Mouse (Mus musculus): ENCODE data around the gene Cxcl14. TPM values are rescaled to one million over a fixed set of nuclear protein-coding genes. Genes with fewer than 3 reads are reported as not detected.
A peak's percentile ranks its signal among the peaks of the same experiment; 100 is the strongest.

Gene Cxcl14
- polyA plus RNA-seq, 1 experiment from 2014 or later = 72.3 TPM

DNA sequence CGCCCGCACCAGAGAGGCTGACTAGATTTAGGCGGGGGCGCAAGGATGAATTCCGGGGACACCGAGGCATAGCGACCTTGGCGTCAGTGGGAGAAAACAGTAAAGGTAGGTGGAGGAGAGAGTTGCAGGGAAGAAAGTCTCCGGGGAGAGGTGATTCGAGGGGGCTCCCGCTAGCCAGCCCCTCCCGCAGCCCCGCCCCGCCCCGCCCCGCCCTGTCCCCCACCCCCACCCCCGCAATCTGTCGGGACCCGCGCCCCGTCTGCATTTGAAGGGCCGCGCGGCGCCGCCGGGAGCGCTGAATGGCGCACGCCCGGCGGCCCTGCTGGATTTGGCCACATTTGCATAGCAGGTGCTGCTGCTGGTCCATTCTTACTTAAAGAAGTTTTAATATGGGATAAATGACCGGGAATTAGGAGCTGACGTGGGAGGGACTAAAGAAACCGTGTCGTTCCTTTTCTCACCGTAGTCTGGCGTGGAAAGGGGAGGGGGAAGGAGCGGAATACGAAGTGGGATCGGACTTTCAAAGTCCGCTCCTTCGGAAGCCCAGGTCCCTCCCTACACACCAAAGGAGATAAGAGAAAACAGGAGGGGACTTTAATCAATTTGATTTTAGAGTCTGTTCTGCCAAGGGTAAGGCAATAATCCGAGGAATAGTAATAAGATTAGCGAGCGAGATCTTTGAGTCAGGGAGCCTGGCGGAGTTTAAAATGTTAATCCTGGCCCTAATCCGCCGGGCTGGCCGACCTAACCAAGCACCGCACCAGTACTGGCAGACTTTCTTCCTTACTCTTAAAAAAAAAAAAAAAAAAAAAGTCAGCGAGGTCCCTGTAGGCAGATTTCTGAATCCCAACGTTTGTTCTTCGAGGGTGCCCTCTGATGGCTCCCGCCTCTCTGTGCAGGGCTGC, 37.1 kb downstream of the Cxcl14 start:
- peaks cover 43% of the 10 kb centered on the region for H3K4me1 ChIP-seq
- H3K27ac ChIP-seq = peak overlapping the region; percentile 60
- peak overlapping the region; percentile 56; the same call in 1 of the 2 replicates for H3K9ac ChIP-seq
- H3K27me3 ChIP-seq = peaks cover 96% of the 10 kb centered on the region
- no peaks in the 10 kb centered on the region for H3K36me3 ChIP-seq
- H3K9me3 ChIP-seq (replicated peaks) = no peaks in the 10 kb centered on the region
- peak; percentile 20; the same call in 1 of the 2 replicates for ATAC-seq (ENCODE audit: low FRiP score)
- peak overlapping the region; percentile 32 for H3K4me3 ChIP-seq
- peak overlapping the region; percentile 61 for H3K4me2 ChIP-seq (replicated peaks)
- WGBS = under 1% methylated on average over 55 of the region's 55 CpGs

- H3K9ac ChIP-seq = peak overlapping the region; percentile 56
- H3K4me2 ChIP-seq (replicated peaks) = peak overlapping the region; percentile 61
- WGBS = under 1% methylated on average over 52 of the region's 52 CpGs
- H3K4me1 ChIP-seq = peaks cover 44% of the 10 kb centered on the region
- H3K36me3 ChIP-seq = no peaks in the 10 kb centered on the region
- H3K4me3 ChIP-seq = peak overlapping the region; percentile 32
- peaks cover 96% of the 10 kb centered on the region for H3K27me3 ChIP-seq
- H3K27ac ChIP-seq = peak overlapping the region; percentile 60
- no peaks in the 10 kb centered on the region for H3K9me3 ChIP-seq (replicated peaks)
- peak; percentile 15; the same call in 1 of the 2 replicates for ATAC-seq (ENCODE audit: low FRiP score)
These were observed 37.9 kb downstream of the Cxcl14 start for GRCm38 (mm10) chr13:56258196-56259020.

- no peak overlapping the region for H3K9ac ChIP-seq
- WGBS = 3% methylated on average over 12 of the region's 12 CpGs
- ATAC-seq (ENCODE audit: low FRiP score) = no peak
- no peaks in the 10 kb centered on the region for H3K36me3 ChIP-seq
- H3K27me3 ChIP-seq = peaks cover 96% of the 10 kb centered on the region
- H3K27ac ChIP-seq = peak overlapping the region; percentile 31; the same call in 1 of the 2 replicates
- H3K4me3 ChIP-seq = no peak overlapping the region
- peaks cover 52% of the 10 kb centered on the region for H3K4me1 ChIP-seq
- 0 out of 2 replicates have a peak overlapping the region, but pooled peaks have one; percentile 3 for H3K4me2 ChIP-seq (replicated peaks)
- no peaks in the 10 kb centered on the region for H3K9me3 ChIP-seq (replicated peaks)
These were observed 38.7 kb downstream of the Cxcl14 start for GRCm38 (mm10) chr13:56257469-56258153.

DNA sequence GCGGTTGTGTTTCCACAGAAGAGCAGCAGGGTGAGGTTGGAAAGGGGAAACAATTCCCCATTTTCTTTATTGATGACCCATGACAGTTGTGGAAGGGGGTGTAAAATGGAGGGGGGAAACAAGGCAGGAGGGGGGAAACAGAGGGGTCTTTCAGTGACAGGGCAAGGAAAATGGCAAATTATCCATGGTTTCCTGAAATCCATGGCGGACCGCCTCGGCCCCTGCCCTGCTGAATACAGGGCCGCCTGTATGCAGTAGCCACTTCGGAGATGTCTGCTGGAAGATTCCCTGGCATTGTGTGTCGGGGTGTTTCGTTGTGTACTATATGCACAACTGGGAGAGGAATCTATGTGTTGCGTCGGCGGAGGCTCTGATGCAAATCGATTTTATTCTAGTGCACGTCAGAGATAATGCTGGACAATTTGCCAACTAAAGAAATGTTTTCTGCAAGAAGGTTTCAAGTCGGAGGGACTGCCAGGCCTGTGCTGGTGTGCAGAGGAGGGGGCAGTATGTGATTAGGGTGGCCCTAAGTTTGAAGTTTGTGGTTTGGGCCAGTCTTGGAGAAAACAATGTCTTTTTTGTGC, 39.5 kb downstream of the Cxcl14 start:
- Histone ChIP-seq H3K4me3 (no peak overlapping the region), H3K9ac (no peak overlapping the region), H3K4me1 (peaks cover 60% of the 10 kb centered on the region), H3K9me3 (replicated peaks) (no peaks in the 10 kb centered on the region), H3K36me3 (no peaks in the 10 kb centered on the region), H3K27ac (peak overlapping the region; percentile 31; the same call in 1 of the 2 replicates), H3K27me3 (peaks cover 96% of the 10 kb centered on the region), H3K4me2 (replicated peaks) (peak overlapping the region; percentile 21; the same call in 1 of the 2 replicates)
- WGBS = 6% methylated on average over 14 of the region's 14 CpGs
- no peak for ATAC-seq (ENCODE audit: low FRiP score)

GRCm38 (mm10) chr13:56253379-56253778, 43.0 kb downstream of the Cxcl14 start:
- H3K27me3 ChIP-seq = peaks cover 96% of the 10 kb centered on the region
- no peaks in the 10 kb centered on the region for H3K9me3 ChIP-seq (replicated peaks)
- no peaks in the 10 kb centered on the region for H3K36me3 ChIP-seq
- peaks cover 67% of the 10 kb centered on the region for H3K4me1 ChIP-seq
- no peak overlapping the region for H3K4me3 ChIP-seq
- no peak for ATAC-seq (ENCODE audit: low FRiP score)
- 15% methylated on average over 3 of the region's 3 CpGs for WGBS
- H3K9ac ChIP-seq = no peak overlapping the region
- no peak overlapping the region for H3K4me2 ChIP-seq (replicated peaks)
- H3K27ac ChIP-seq = 0 out of 2 replicates have a peak overlapping the region, but pooled peaks have one; percentile 71

GRCm38 (mm10) chr13:56252783-56253182, 43.6 kb downstream of the Cxcl14 start:
- H3K36me3 ChIP-seq = no peaks in the 10 kb centered on the region
- H3K27ac ChIP-seq = peak overlapping the region; percentile 71
- no peak overlapping the region for H3K9ac ChIP-seq
- WGBS = 5% methylated on average over 8 of the region's 8 CpGs
- H3K4me1 ChIP-seq = peaks cover 66% of the 10 kb centered on the region
- peak; percentile 20; the same call in 1 of the 2 replicates for ATAC-seq (ENCODE audit: low FRiP score)
- no peaks in the 10 kb centered on the region for H3K9me3 ChIP-seq (replicated peaks)
- H3K27me3 ChIP-seq = peaks cover 96% of the 10 kb centered on the region
- peak overlapping the region; percentile 56 for H3K4me2 ChIP-seq (replicated peaks)
- H3K4me3 ChIP-seq = peak overlapping the region; percentile 32; the same call in 1 of the 2 replicates

- no peaks in the 10 kb centered on the region for H3K9me3 ChIP-seq (replicated peaks)
- peaks cover 98% of the 10 kb centered on the region for H3K27me3 ChIP-seq
- H3K4me1 ChIP-seq = peaks cover 59% of the 10 kb centered on the region
- peak within 1 kb of the TSS; percentile 56 for H3K4me2 ChIP-seq (replicated peaks)
- under 1% methylated on average over 65 of the region's 65 CpGs for whole genome bisulfite sequencing
- H3K36me3 ChIP-seq = no peaks in the 10 kb centered on the region
- H3K4me3 ChIP-seq = peak within 1 kb of the TSS; percentile 32
- peak; percentile 79 for ATAC-seq (ENCODE audit: low FRiP score)
- H3K9ac ChIP-seq = peak within 1 kb of the TSS; percentile 32
- H3K27ac ChIP-seq = peak within 1 kb of the TSS; percentile 71
These were observed 44.3 kb downstream of the Cxcl14 start, which contains the start of gene Neurog1 for GRCm38 (mm10) chr13:56251924-56252619. Neurog1 (minus strand) TSS chr13:56252163.

- Histone ChIP-seq H3K4me1 (peaks cover 52% of the 10 kb centered on the region), H3K9me3 (replicated peaks) (no peaks in the 10 kb centered on the region), H3K4me3 (peak overlapping the region; percentile 32), H3K4me2 (replicated peaks) (peak overlapping the region; percentile 56), H3K9ac (peak overlapping the region; percentile 32), H3K27ac (peak overlapping the region; percentile 71), H3K27me3 (peaks cover 98% of the 10 kb centered on the region), H3K36me3 (no peaks in the 10 kb centered on the region)
- ATAC-seq (ENCODE audit: low FRiP score) = no peak; the same call in 1 of the 2 replicates
- WGBS = 1% methylated on average over 59 of the region's 59 CpGs
These were observed 45.0 kb downstream of the Cxcl14 start for GRCm38 (mm10) chr13:56251176-56251923.

GRCm38 (mm10) chr13:56250551-56251161, 45.7 kb downstream of the Cxcl14 start:
- H3K4me3 ChIP-seq = peak overlapping the region; percentile 32; the same call in 1 of the 2 replicates
- H3K27ac ChIP-seq = peak overlapping the region; percentile 71
- no peaks in the 10 kb centered on the region for H3K9me3 ChIP-seq (replicated peaks)
- 2% methylated on average over 10 of the region's 14 CpGs for WGBS
- peaks cover 98% of the 10 kb centered on the region for H3K27me3 ChIP-seq
- H3K36me3 ChIP-seq = no peaks in the 10 kb centered on the region
- H3K9ac ChIP-seq = peak overlapping the region; percentile 32; the same call in 1 of the 2 replicates
- peaks cover 46% of the 10 kb centered on the region for H3K4me1 ChIP-seq
- no peak for ATAC-seq (ENCODE audit: low FRiP score)
- peak overlapping the region; percentile 56 for H3K4me2 ChIP-seq (replicated peaks)
